Mouse (Mus musculus) CH12.LX (cell line): ENCODE data around the gene Lamtor2. TPM values are rescaled to one million over a fixed set of nuclear protein-coding genes. Genes with fewer than 3 reads are reported as not detected.

Source experiments
- DNase-seq: peaks from one replicate; pipeline ENCODE4 v3.0.0-alpha.2; 2013; ENCODE audit errors: extremely low read depth
- H3K27ac ChIP-seq: 2 replicates; pipeline ENCODE4 v1.5.1; 2012; ENCODE audit warnings: low read depth, mild to moderate bottlenecking, control low read depth, moderate library complexity; ENCODE audit not compliant: insufficient read depth
- H3K27me3 ChIP-seq: replicated peaks from 2 replicates; pipeline ENCODE3; 2012; ENCODE audit warnings: inconsistent platforms
- H3K36me3 ChIP-seq, 2 experiments: replicated peaks in 1 of 2; 2 replicates each; pipeline versions ENCODE3 to v1.6.1; 2012; ENCODE audit warnings: inconsistent platforms in 1 of 2, low read length in 1 of 2, mild to moderate bottlenecking in 1 of 2, mixed read lengths in 1 of 2, moderate library complexity in 1 of 2; ENCODE audit not compliant: control insufficient read depth in 1 of 2, insufficient read depth in 1 of 2
- H3K4me1 ChIP-seq, 2 experiments: 2 replicates each; pipeline ENCODE4 v1.6.1; 2012; ENCODE audit warnings: inconsistent platforms in 1 of 2, moderate library complexity in 1 of 2; ENCODE audit not compliant: insufficient read depth in 2 of 2, control insufficient read depth in 1 of 2
- H3K4me2 ChIP-seq: 2 replicates; pipeline ENCODE4 v1.6.1; 2012; ENCODE audit warnings: low read depth, mild to moderate bottlenecking, control low read depth; ENCODE audit not compliant: poor library complexity, insufficient read depth, severe bottlenecking
- H3K4me3 ChIP-seq, 3 experiments: fragments of 150-350 bp in 1 of 3; sonication (generic) in 1 of 3; replicated peaks in 1 of 3; 2 replicates each; pipeline versions ENCODE3 to v1.5.1; 2011 to 2012; ENCODE audit warnings: low read depth in 2 of 3, low read length in 2 of 3, mild to moderate bottlenecking in 2 of 3, moderate library complexity in 2 of 3, control low read depth in 1 of 3, improper control_type of control experiment in 1 of 3, inconsistent platforms in 1 of 3, mixed read lengths in 1 of 3; ENCODE audit not compliant: poor library complexity in 1 of 3
- H3K79me2 ChIP-seq: replicated peaks from 2 replicates; pipeline ENCODE4 v1.6.1; 2012; ENCODE audit warnings: mild to moderate bottlenecking, moderate library complexity; ENCODE audit not compliant: control insufficient read depth, poor library complexity, insufficient read depth, severe bottlenecking; ENCODE audit errors: extremely low read depth
- H3K9ac ChIP-seq: 2 replicates; pipeline ENCODE4 v1.6.1; 2012; ENCODE audit warnings: low read depth, mild to moderate bottlenecking, control low read depth, moderate library complexity; ENCODE audit not compliant: insufficient read depth
- H3K9me3 ChIP-seq: replicated peaks from 2 replicates; pipeline ENCODE3; 2012; ENCODE audit warnings: low read length, inconsistent platforms, mixed read lengths
- BHLHE40 ChIP-seq: IDR thresholded peaks from 2 replicates; pipeline ENCODE4 v1.6.1; 2011; ENCODE audit warnings: mild to moderate bottlenecking, low read depth, low read length, improper control_type of control experiment
- CHD1 ChIP-seq: IDR thresholded peaks from 2 replicates; pipeline ENCODE4 v1.6.1; 2012; ENCODE audit warnings: low read depth, low read length, improper control_type of control experiment, inconsistent platforms
- CHD2 ChIP-seq: IDR thresholded peaks from 2 replicates; pipeline ENCODE4 v1.6.1; 2011; ENCODE audit warnings: low read length, improper control_type of control experiment
- CTCF ChIP-seq, 2 experiments: IDR thresholded peaks in 1 of 2; conservative IDR thresholded peaks in 1 of 2; 2 replicates each; pipeline ENCODE4 v1.5.1; 2011 to 2012; ENCODE audit warnings: low read depth in 2 of 2, low read length in 2 of 2, improper control_type of control experiment in 1 of 2, inconsistent platforms in 1 of 2, mild to moderate bottlenecking in 1 of 2, moderate library complexity in 1 of 2
- E2F4 ChIP-seq: IDR thresholded peaks from 2 replicates; pipeline ENCODE4 v1.6.1; 2011; ENCODE audit warnings: low read depth, low read length, improper control_type of control experiment; ENCODE audit not compliant: insufficient replicate concordance
- ELF1 ChIP-seq: IDR thresholded peaks from 2 replicates; pipeline ENCODE4 v1.6.1; 2014; ENCODE audit warnings: low read depth, mild to moderate bottlenecking, inconsistent platforms, low read length, improper control_type of control experiment
- EP300 ChIP-seq: IDR thresholded peaks from 2 replicates; pipeline ENCODE4 v1.6.1; 2011; ENCODE audit warnings: low read length, improper control_type of control experiment
- HCFC1 ChIP-seq: IDR thresholded peaks from 2 replicates; pipeline ENCODE4 v1.6.1; 2012; ENCODE audit warnings: low read depth, mild to moderate bottlenecking, inconsistent platforms, low read length, improper control_type of control experiment
- MAX ChIP-seq: IDR thresholded peaks from 2 replicates; pipeline ENCODE4 v1.6.1; 2011; ENCODE audit warnings: low read length, improper control_type of control experiment
- MAZ ChIP-seq: IDR thresholded peaks from 2 replicates; pipeline ENCODE4 v1.6.1; 2012; ENCODE audit warnings: low read depth, mild to moderate bottlenecking, inconsistent platforms, low read length, improper control_type of control experiment, moderate library complexity
- MEF2A ChIP-seq: IDR thresholded peaks from 2 replicates; pipeline ENCODE4 v1.6.1; 2014; ENCODE audit warnings: low read depth, mild to moderate bottlenecking, inconsistent platforms, low read length, improper control_type of control experiment, borderline replicate concordance
- MXI1 ChIP-seq: IDR thresholded peaks from 2 replicates; pipeline ENCODE4 v1.6.1; 2011; ENCODE audit warnings: mild to moderate bottlenecking, low read depth, low read length, improper control_type of control experiment
- MYC ChIP-seq: IDR thresholded peaks from 2 replicates; pipeline ENCODE4 v1.6.1; 2011; ENCODE audit warnings: low read depth, mild to moderate bottlenecking, improper control_type of control experiment, low read length
- NELFE ChIP-seq: IDR thresholded peaks from 2 replicates; pipeline ENCODE4 v1.6.1; 2011; ENCODE audit warnings: low read depth, low read length, improper control_type of control experiment
- TCF12 ChIP-seq: IDR thresholded peaks from 2 replicates; pipeline ENCODE4 v1.6.1; 2014; ENCODE audit warnings: low read depth, mild to moderate bottlenecking, inconsistent platforms, low read length, improper control_type of control experiment
- USF1 ChIP-seq: IDR thresholded peaks from 2 replicates; pipeline ENCODE4 v1.6.1; 2014; ENCODE audit warnings: low read depth, mild to moderate bottlenecking, inconsistent platforms, low read length, improper control_type of control experiment
- USF2 ChIP-seq: conservative IDR thresholded peaks from 2 replicates; pipeline ENCODE4 v1.6.1; 2011; ENCODE audit warnings: low read depth, low read length, improper control_type of control experiment
- ZKSCAN1 ChIP-seq: IDR thresholded peaks from 2 replicates; pipeline ENCODE4 v1.6.1; 2012; ENCODE audit warnings: low read depth, inconsistent platforms, low read length, improper control_type of control experiment, borderline replicate concordance
- ZMIZ1 ChIP-seq: IDR thresholded peaks from 2 replicates; pipeline ENCODE4 v1.6.1; 2012; ENCODE audit warnings: low read depth, mild to moderate bottlenecking, inconsistent platforms, low read length, improper control_type of control experiment
- dilution Hi-C: fragments of 300-500 bp; cut with MboI; formaldehyde crosslinking; loops from 2 replicates; pipeline ENCODE4 v1.14.3; 2020; ENCODE audit warnings: low sequenced_read_pairs; ENCODE audit not compliant: extremely low pct_unique_long_range_greater_than_20kb, extremely low pct_ligation_motif_present
- in situ Hi-C: fragments of 300-500 bp; cut with MboI; formaldehyde crosslinking; loops from 3 replicates; pipeline ENCODE4 v1.14.3; 2019; ENCODE audit warnings: low sequenced_read_pairs, low pct_ligation_motif_present, low pct_unique_long_range_greater_than_20kb, mixed read lengths
- polyA plus RNA-seq: library from polyadenylated mRNA; unstranded; fragments of >175 nt; gene quantifications from 2 replicates; pipeline ENCODE4 v1.2.1, GENCODE M21; 2012; ENCODE audit warnings: low read depth; ENCODE audit not compliant: insufficient read length
- total RNA-seq, 2 experiments: library from RNA; depleted of rRNA; stranded (reverse); fragments of 300-350 nt in 1 of 2; fragments of >200 nt in 1 of 2; gene quantifications; 2 replicates each; pipeline ENCODE4 v1.2.3; 2012 to 2014

The Lamtor2 gene
- total and polyA plus RNA-seq, 3 experiments: 44.0 to 96.6 (median 56.0) TPM

DNA sequence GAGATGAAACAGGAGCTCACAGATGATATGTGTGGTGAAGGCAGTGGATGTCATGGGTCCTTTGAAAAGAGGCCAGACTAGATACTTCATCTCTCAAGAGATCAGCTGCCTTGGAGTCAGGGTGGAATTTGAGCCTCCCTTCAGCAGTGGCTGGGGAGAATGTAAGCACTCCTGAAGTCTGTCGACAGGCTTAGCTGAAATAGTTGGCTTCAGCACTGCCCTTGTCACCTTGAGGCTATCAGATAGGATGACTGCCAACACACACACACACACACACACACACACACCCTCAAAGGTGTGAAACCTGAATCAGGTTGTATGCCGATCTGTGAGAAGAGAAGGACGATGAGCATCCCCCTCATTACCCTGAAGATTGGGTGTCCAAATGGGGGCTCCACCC, 38.2 kb upstream of the Lamtor2 start:
- no peak overlapping the region for H3K4me2 ChIP-seq
- TF ChIP-seq USF1 (no peak), MAX (no peak), ZMIZ1 (no peak)
- DNase-seq: no peak
- no peak overlapping the region for H3K4me3 ChIP-seq
- dilution Hi-C loops: no loop called here
- no peak overlapping the region for H3K27ac ChIP-seq
- no peaks in the 10 kb centered on the region for H3K27me3 ChIP-seq
- peaks cover 18 to 47% of the 10 kb centered on the region in 2 experiments for H3K36me3 ChIP-seq
- in situ Hi-C loops: no loop called here
- H3K4me1 ChIP-seq: peaks cover 10 to 29% of the 10 kb centered on the region in 2 experiments
- H3K9ac ChIP-seq: no peak overlapping the region
- H3K79me2 ChIP-seq: no peaks in the 10 kb centered on the region
- no peaks in the 10 kb centered on the region for H3K9me3 ChIP-seq

DNA sequence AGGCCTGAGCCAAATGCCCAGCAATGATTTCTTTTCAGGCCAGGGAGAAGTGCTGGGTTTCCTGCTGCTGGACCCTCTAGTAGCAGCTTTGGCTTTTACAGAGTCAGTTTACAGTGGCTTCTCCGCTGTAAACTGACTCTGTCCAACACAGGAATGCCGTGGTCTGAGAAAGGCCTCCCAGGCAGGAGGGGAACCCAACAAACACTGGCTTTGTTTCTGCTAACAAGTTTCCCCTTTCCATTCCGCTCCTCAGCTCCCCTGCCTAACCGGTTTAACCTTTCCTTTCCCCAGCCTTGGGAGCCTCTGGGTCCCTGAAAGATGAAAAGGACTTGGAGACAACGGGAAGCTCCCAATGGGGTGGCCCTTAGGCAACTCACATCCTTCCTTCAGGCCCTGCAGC, 37.4 kb upstream of the Lamtor2 start:
- Histone ChIP-seq H3K27ac (no peak overlapping the region), H3K27me3 (no peaks in the 10 kb centered on the region), H3K9me3 (no peaks in the 10 kb centered on the region), H3K36me3 (peaks cover 25 to 54% of the 10 kb centered on the region in 2 experiments), H3K4me1 (peaks cover 10 to 29% of the 10 kb centered on the region in 2 experiments), H3K4me2 (no peak overlapping the region), H3K79me2 (no peaks in the 10 kb centered on the region), H3K9ac (no peak overlapping the region), H3K4me3 (no peak overlapping the region)
- TF ChIP-seq BHLHE40 (no peak), E2F4 (no peak), CTCF (conservative IDR thresholded peaks at IDR 0.05 in 1 of 2, IDR thresholded peaks at IDR 0.05 in 1 of 2; ENCODE audit: low read depth in 2 of 2, low read length in 2 of 2) (no peak), USF1 (no peak), MYC (no peak), MEF2A (no peak), CHD2 (no peak), MAZ (no peak), MXI1 (no peak), TCF12 (no peak), ELF1 (no peak), ZKSCAN1 (no peak), USF2 (no peak), HCFC1 (no peak), ZMIZ1 (no peak), MAX (no peak), CHD1 (no peak), EP300 (no peak), NELFE (no peak)
- no peak for DNase-seq
- in situ Hi-C loops: no loop called here
- dilution Hi-C loops: no loop called here
